Mouse (Mus musculus) gastrocnemius, postnatal 36 days (tissue): ENCODE results near the gene Tnfrsf19. TPM values are rescaled to one million over a fixed set of nuclear protein-coding genes. Genes with fewer than 3 reads are reported as not detected.

Source experiments
- DNase-seq, 2 experiments: peaks; one replicate each; pipeline ENCODE4 v3.0.0; 2022
- intact Hi-C: fragments of 180-260 bp; cut with DNase I; formaldehyde crosslinking; loops from one replicate; pipeline ENCODE4 v1.15.1; 2025
- total RNA-seq, 2 experiments: library from RNA; stranded (reverse); gene quantifications; 2 replicates each; pipeline ENCODE4 v1.2.3; 2021

Gene Tnfrsf19
- total RNA-seq, 2 experiments from 2014 or later, result 2.7 to 7.4 TPM

DNA sequence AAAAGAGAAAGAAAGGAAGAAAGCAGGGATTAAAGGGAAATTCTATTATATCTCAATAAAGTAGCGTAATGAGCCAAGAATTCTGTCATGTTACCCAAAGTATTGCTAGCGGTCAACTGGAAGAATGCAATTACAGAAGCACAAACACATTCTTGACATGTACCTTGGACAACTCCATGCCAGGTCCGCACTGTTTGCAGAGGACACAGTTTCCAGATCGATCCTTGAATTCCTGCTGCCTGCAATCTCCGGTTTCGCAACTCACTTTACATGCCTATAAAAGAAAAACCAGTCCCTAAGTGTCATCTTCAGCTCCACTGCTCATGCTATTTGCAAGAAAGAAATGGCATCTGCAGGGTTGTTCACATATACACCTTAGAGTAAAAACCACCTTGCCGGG is 22.3 kb downstream of the Tnfrsf19 start:
- intact Hi-C loops, result no loop called here
- DNase-seq, result no peak

DNA sequence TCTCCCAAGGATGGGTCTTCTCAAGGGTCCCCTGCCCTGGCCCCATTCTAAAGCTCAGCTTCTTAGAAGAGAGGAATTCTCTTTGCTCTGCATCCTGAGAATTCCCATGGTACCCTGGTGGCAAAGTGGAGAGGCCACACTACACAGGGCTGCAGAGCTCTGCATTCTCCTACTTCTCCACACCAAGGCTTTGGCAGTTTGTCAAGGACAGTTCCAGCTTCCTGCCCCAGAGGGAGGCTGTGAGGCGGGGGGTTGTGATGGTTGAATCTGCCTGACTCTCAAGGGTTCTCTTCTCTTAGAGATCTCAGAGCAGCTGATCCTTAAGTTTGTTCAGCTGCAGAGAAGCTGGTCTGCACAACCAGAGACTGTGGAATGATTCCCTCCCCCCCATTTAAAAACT is 23.9 kb downstream of the Tnfrsf19 start:
- intact Hi-C loops, result no loop called here
- no peak for DNase-seq

DNA sequence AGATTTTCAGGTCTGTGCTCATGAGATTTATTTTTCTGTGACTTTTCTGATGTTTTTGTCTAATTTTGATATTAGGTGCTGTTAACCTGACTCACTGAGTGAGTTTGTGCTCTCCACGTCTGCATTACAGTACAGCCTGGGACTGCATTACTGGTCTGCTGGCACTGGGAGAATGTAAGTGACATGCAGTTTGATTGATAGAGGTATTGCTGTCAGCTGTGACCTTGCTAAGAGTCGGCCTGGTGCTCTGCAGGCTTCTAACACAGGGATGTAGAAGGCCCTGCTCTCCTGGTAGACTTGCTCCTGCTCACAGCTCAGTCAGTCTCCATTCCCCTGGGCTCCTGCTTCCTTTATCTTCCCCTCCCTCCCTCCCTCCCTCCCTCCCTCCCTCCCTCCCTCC is 25.3 kb downstream of the Tnfrsf19 start:
- DNase-seq, result no peak
- intact Hi-C loops, result no loop called here

DNA sequence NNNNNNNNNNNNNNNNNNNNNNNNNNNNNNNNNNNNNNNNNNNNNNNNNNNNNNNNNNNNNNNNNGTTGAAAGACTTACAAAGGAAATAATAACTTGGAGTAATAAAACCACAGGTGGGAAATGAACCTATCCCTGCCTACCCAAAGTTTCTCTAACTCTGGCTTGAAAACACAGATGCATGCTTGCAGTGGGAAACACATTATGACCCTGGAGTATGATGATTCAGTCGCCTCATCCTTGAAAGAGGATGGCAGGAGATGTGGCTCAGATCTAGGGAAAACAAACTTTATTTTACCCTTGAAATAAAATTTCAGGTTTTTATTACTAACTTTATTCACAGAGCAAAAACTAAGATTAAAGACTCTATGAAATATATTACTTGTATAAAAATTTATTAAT is 26.4 kb downstream of the Tnfrsf19 start:
- no peak for DNase-seq
- intact Hi-C loops, result no loop called here

DNA sequence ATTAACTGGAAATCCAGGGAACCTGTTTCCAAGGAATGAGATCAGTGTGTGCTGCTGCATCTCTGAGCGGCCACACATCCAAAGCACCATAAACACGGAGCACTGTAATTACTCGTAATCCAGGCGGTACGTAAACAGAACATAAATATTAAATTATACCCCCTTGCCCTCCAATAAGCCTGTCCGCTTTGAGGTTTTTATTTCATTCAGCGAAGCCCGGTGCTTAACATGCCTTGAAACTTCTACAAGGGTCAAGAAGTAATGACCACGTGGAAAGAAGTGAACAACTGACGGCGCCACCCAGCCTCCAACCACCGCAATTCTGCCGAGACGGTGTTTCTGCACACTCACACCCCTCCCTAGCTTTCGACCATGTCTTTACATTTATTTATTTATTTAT is 31.7 kb downstream of the Tnfrsf19 start:
- no peak for DNase-seq
- intact Hi-C loops, result no loop called here

DNA sequence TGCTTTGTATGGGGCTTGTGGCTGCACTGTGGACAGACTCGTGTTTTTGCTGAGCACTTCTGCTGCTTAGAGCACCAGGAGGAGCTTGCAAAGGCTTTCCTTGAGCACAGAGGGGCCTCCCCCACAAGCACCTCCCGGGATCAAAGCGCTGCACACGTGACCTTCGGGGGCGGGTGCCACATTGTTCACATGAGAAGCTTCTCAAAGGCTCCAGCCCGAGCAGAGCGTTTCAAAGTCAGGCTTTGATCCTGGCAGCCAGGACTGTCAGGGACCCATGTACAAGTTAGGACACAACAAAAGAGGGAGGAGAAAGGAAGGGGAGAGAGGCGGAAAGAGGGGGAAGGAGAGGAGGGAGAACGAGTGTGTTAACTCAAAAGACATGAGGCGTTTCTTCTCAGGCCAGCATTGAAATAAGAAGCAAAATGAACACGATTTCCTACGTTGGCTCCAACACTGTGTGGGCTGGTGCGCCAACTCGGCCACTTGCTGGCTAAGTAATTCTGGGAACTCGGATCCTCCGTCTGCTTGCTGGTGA is 33.8 kb downstream of the Tnfrsf19 start:
- intact Hi-C loops, result no loop called here
- no peak for DNase-seq

DNA sequence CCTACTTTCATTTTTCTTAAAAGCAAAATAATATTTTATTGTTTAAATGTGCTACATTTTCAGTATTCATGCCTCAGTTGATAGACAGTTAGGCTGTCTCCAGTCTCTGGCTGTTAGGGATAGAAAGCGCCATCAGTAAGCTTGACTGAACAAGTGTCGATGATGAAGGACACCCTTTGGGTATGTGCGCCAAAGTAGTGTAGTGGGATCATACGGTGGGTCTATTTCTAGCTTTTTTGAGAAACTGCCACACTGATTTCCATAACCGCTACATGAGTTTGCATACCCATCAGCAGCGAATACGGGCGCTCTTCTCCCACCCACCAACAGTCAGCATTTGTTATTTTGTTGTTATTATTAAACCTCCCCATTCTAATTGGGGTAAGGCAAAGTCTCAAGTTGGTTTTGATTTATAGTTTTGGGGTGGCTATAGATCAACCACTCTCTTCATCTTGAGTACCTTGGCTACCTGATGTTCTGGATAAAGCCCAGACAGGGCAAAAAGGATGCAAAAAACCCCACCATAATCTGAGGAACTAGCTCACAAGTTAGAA is 34.6 kb downstream of the Tnfrsf19 start:
- DNase-seq, result no peak
- intact Hi-C loops, result no loop called here

DNA sequence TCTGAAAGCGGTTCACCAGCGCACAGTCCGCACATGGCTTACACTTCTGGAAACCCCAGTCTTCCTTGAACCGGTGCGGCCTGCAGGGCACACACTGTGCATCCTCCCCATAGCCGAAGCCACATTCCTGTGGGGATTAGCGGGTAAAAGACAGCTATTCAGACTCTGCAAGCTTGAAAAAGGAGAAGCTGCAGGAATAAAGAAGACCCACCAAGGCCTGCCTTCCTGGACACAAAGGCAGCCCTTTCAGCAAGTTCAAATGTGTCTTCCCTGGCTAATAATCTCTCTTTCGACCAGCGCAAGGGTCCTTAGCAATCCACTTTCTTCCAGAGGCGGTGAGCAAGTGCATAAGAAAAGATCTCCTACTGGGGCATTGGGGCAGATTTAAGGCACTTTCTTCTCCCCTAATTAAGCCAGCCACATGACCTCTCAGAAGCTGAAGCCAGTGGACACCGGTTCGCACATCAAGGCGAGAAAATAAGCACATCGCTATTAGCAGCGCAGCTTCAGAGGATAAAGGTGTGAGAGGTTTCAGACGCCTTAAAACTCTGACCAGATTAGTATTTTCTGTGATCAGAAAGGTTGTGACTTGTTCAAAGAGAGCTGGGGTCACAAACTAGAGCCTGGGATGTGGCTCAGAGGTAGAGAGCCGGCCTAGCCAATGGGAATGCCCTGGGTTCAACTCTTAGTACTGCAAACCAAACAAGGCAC is 41.0 kb downstream of the Tnfrsf19 start:
- intact Hi-C loops, result no loop called here
- no peak for DNase-seq

DNA sequence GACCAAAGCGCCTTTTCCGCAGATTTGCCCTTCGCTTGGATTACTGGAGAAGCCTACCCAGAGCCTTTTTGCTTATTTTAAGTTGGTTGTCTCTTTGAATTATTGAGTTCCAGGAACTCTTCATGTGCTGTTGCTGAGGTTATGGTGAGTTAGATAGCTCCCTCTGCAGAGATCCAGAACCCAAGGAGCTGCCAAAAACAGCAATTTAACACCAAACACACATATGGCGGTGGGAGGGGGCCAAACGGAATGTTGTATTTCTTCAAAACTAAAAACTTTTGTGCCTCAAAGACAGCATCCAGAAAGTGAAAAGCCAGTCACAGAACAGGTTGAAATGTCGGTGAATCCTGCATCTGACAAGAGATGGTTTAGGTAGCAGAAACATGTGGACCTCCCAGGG is 42.6 kb downstream of the Tnfrsf19 start:
- DNase-seq, result no peak
- intact Hi-C loops, result no loop called here

DNA sequence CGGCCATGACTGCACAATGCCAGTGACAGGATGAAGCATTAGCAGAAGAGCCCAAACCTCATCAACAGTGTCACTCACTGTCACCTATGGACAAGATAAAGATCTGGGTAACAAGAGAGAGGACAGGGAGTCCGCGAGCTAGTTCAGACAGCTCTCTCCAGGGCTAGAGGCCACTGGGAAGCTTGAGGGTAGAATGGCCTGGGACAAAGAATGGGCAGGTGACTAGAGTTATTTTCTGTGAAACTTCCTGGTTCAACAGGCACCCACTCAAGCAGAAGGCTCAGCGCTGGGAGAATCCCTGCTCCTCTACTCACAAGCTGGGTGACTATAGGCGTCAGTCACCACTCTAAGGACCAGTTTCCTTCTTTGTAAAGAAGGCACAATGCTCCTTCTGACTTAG is 46.2 kb downstream of the Tnfrsf19 start:
- DNase-seq, result no peak
- intact Hi-C loops, result no loop called here

DNA sequence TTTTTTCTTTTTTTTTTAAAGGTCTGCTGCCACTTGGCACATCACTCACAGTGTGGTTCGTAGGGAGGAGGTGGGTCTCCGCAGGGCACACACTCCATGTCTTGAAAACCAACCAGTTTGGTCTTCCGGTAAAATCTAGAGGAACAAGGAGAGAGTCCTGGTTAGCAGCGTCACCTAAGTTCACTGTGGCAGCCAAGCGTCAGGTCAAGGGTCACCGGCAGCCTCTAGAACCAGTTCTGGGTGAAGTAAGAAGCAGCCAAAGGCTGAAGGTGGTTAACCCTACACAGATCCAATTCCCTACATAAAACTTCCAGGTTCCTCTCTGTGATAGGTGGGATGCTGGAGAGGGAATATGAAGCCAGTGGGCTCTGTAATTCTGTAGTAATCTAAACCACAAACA is 49.7 kb downstream of the Tnfrsf19 start:
- intact Hi-C loops, result no loop called here
- DNase-seq, result no peak

DNA sequence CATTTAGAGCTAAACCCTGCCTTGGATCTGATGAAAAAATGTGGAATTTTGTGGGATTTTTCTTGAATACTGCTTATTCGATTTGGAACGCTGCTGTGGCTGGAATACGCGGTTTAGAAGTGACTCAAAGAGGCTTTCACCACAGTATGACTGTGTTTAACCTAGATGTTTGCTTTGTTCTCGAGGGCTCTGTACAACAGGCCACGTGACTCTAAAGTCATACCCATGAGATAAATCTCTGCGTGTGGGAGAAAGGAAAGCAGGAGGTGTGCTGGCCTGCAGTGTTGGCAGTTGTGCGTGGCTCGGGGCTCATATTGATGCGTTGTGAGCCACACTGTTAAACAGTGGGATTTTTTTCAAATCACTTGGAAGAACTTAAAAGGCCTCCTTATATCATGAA is 52.8 kb downstream of the Tnfrsf19 start:
- no peak for DNase-seq
- intact Hi-C loops, result no loop called here

DNA sequence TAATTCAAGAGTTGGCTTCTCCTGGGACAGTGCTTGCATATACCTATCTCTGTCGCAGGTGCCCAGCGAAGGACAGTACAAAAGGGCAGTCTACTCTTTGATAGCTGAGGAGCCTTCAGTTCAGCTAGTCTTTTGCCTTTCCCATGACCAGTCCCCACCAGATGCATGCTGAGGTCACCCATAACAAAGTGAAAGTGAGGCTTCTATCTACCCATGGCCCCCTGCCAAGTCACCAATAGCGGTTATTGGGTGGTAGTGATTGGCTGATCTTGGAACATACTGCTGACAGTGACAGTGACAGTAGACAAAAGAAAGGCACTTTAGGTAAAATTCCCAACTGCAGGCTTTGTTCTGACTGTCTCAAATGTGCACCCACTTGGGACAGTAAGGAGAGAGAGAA is 53.2 kb downstream of the Tnfrsf19 start:
- intact Hi-C loops, result no loop called here
- DNase-seq, result no peak

DNA sequence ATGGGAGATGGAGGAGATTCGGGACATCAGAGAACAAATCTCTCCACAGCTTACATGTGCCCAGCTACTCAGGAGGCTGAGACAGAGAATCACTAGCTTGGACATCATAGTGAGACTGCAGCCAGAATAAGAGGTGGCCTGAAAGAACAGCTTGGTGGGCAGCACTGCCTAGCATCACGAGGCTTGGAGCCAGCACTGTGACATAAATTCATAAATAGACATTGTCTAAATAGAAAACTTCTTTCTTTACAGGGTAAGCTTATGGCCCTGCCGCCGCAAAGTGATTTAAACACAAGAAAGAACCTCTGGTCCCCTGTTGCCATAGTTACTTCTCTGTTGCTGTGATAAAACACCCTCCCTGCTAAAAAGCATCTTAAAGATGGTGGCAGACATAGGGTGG is 54.1 kb downstream of the Tnfrsf19 start:
- DNase-seq, result no peak
- intact Hi-C loops, result no loop called here

DNA sequence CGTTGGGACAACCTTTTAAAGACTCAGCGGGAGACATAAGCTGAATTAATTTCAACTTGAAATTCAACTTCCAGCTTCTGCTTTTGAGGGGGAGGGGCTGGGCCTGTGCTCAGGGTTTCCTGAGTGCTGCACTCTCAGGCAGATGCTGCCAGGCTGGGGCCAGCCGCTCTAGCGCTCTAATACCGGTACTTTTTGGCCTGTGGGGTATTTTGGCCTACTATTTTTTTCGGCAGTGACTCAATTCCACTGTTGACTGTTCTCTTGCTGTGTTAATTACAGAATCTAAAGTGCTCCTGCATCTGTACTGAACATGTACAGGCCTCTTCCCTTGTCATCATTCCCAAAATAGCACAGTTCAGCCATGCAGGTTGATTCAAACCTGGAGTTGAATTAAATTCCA is 58.1 kb downstream of the Tnfrsf19 start:
- DNase-seq, result no peak
- intact Hi-C loops, result loop anchor here (1.0 kb wide), 1 partner anchor 10 kb away; no protein-coding TSS in a partner anchor

DNA sequence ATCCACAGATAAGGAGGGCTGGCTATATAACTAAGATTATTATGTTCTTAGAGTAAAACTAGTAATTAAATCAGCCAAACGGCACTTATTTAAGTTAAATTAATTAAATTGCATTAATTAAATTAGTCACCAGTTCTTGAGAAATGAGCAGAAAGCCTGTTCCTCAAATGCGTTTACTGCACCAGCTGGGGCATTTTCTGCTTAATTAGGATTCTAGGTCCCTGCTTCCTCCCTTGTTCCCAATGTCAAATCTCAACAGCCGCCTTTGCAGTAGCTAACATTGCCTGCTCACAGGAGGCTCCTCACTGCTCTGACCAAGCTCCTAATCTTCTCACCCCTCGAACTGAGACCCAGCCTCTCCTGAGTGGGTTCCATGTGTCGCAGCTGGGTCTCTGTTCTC is 59.4 kb downstream of the Tnfrsf19 start:
- intact Hi-C loops, result no loop called here
- no peak for DNase-seq

DNA sequence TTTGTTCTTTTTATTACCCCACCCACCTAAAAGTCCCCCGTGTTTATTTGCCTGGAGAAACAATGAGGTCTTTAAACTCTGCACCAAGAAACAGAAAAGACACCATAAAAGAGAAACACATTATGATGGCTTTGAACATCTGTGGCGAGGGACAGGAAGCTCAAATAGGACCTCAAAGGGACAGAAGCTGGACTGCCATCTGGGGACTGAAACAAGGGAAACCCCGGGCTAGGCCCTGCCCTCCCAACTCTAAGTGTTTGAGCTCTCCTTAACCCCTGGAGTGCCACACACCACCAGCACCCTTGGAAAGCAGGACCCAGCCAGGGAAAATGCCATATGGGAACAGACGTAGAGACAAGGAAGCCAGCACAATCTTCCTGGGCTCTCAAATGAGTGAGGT is 61.2 kb downstream of the Tnfrsf19 start:
- intact Hi-C loops, result no loop called here
- no peak for DNase-seq

DNA sequence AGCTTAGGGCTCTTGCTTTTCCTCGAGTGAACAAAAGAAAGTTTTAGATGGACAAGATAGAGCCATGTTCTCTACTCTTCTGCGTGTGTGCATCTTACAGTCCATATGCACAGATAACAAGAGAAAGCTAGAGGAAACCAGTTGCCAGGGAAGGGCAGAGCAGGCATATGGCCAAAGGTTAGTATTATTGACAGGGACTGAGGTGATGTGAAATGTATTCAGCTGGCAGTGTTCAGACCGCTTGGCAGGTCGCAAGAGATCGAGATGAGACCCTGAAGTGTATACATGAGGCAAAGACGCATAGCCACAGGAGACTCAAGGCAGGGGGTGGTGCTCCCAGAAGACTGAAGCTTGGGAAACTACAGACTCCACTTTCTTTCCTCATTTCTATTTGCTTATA is 62.0 kb downstream of the Tnfrsf19 start:
- DNase-seq, result no peak
- intact Hi-C loops, result no loop called here

DNA sequence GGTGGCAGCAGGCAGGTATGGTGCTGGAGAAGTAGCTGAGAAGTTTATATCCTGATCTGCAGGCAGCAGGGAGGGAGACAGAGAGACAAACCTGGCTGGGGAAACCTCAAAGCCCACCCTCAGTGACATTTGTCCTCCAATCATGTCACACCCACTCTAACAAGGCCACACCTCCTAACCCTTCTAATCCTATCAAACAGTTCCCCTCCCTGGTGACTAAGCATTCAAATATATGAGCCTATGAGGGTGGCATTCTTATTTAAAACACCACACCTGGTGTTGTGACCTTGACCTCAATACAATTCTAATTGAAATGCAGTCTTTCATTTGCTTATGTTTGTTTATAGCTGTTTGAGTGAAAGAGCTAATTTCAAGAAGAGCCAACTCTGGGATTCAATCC is 64.2 kb downstream of the Tnfrsf19 start:
- no peak for DNase-seq
- intact Hi-C loops, result no loop called here

DNA sequence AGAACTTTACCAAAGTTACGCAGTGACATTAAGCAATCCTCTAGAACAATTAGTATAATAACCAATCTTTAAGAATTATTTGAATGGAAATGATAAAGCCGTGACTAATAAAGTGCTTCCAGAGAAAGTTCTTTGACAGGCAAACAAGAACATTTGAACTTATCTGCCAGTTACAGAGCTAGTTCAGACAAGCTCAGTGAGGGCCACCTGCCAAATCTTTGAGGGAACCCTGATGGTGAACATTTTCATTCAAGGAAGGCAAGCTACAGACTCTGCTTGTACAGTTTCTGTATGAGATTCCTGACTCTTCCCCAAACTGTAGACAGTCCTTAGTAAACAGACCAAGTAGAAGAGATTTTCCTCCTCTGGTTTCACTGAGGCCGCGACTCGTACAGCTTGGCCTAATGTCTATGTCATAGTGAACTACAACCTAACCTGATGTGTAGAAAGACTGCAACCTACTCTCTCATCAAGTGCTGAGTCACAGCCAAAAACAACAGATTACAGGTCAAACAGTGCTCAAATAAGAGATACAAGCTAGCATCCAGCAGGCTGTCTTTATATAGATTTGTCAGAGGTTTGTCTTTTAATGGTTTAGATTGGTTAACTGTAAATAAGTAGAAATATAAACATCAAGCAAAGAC is 65.9 kb downstream of the Tnfrsf19 start:
- no peak for DNase-seq
- intact Hi-C loops, result no loop called here

DNA sequence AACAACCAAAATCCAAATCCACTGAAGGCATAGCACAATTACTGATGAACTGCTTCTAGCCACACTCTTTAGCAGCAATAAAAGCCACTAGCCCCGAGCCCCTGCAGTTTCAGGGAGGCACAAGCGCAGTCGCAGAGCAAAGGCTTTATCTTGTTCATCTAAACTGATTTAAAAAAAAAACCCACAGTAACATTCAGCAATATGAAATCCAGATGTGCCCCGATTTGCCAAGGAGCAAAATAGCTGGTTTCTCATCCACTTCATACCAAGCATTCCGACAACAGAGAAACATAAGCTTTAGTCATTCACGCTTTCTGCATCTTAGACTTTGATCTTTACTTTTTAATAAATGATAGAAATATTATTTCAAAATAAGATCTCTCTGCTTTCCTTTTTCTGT is 68.2 kb downstream of the Tnfrsf19 start:
- intact Hi-C loops, result loop anchor here (1.0 kb wide), 1 partner anchor 10 kb away; no protein-coding TSS in a partner anchor
- no peak for DNase-seq

DNA sequence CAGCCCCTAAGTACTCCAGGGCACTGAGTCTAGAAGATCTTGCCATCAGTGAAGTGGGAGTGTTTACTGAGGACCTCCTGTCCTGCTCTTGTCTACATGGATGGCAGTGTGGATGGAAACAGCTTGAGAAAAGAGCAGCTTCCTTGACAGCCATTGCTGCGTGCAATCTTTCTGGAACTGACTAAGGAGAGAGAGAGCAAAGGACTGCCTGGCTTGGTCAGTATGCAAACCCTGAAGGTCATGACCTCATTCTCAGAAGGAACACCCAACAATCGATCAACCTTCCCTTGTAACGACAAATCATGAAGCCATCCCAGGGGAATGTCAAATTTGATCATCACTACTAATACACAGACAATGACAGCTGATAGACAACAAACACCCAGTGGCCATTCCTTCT is 70.1 kb downstream of the Tnfrsf19 start:
- no peak for DNase-seq
- intact Hi-C loops, result no loop called here
